Mouse (Mus musculus): ENCODE measurements at regions not wholly inside any gene's neighbourhood (a gene's known extent, or its start where the extent isn't known, plus 50 kb on each side); places are given as distances from the start of the nearest gene placed in this dataset.

GRCm38 (mm10) chr7:55519579-55519978 lies 248.4 kb upstream of the Siglech start:
- DNase-seq (ENCODE audit: low read depth) = peak; percentile 40
- TF ChIP-seq POLR2A (IDR thresholded peaks at IDR 0.05; ENCODE audit: borderline replicate concordance, extremely low read depth, insufficient read depth, insufficient read length, poor library complexity, severe bottlenecking) (no peak), CTCF (IDR thresholded peaks at IDR 0.05; ENCODE audit: borderline replicate concordance, extremely low read depth, insufficient read depth, insufficient read length) (no peak)

- DNase-seq (ENCODE audit: low read depth) = no peak
- TF ChIP-seq CTCF (IDR thresholded peaks at IDR 0.05; ENCODE audit: borderline replicate concordance, extremely low read depth, insufficient read depth, insufficient read length) (no peak), POLR2A (IDR thresholded peaks at IDR 0.05; ENCODE audit: borderline replicate concordance, extremely low read depth, insufficient read depth, insufficient read length, poor library complexity, severe bottlenecking) (no peak)
Observed at GRCm38 (mm10) chr7:55539827-55540320, 228.1 kb upstream of the Siglech start.

- DNase-seq (ENCODE audit: low read depth) = peak; percentile 30
- no peak for TF ChIP-seq POLR2A (IDR thresholded peaks at IDR 0.05; ENCODE audit: borderline replicate concordance, extremely low read depth, insufficient read depth, insufficient read length, poor library complexity, severe bottlenecking)
- TF ChIP-seq CTCF (IDR thresholded peaks at IDR 0.05; ENCODE audit: borderline replicate concordance, extremely low read depth, insufficient read depth, insufficient read length) = no peak
Observed at GRCm38 (mm10) chr7:55549211-55549610, 218.8 kb upstream of the Siglech start.

- DNase-seq (ENCODE audit: low read depth) = no peak
- TF ChIP-seq CTCF (IDR thresholded peaks at IDR 0.05; ENCODE audit: borderline replicate concordance, extremely low read depth, insufficient read depth, insufficient read length) (no peak), POLR2A (IDR thresholded peaks at IDR 0.05; ENCODE audit: borderline replicate concordance, extremely low read depth, insufficient read depth, insufficient read length, poor library complexity, severe bottlenecking) (no peak)
Observed at GRCm38 (mm10) chr7:55573339-55573738, 194.6 kb upstream of the Siglech start.

- no peak for TF ChIP-seq CTCF (IDR thresholded peaks at IDR 0.05; ENCODE audit: borderline replicate concordance, extremely low read depth, insufficient read depth, insufficient read length)
- TF ChIP-seq POLR2A (IDR thresholded peaks at IDR 0.05; ENCODE audit: borderline replicate concordance, extremely low read depth, insufficient read depth, insufficient read length, poor library complexity, severe bottlenecking) = no peak
- DNase-seq (ENCODE audit: low read depth) = peak; percentile 76
Observed at GRCm38 (mm10) chr7:55581034-55581926, 186.7 kb upstream of the Siglech start.
